21 mouse cellular contexts compared by ENCODE assay signal in the genomic region with DNA sequence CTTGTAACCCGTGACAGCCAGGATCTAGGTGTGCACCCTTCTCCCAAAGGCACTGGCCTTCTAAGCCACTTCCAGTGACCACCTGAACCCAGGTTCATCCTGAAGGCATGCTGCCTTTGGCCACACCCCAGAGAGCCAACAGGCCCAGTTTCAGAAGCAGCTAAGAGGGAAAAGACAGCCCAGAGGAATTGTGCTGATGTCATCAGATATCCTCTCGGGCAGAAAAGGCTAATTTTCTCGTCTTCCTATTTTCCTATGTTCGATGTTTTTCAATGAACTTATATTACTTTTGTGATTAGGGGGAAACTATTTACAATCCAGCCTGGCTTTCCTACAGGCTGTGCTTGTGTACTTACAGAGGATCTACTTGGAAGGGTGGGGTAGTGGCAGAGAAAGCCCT. TPM values are rescaled to one million over a fixed set of nuclear protein-coding genes. Genes with fewer than 3 reads are reported as not detected.
"Had no signal": no experiment of that assay in that cellular context is flagged by ENCODE, and none has a peak within 500 bp of the region (broad histone marks: within the 10 kb centered on the region; RNA-seq: fewer than 3 reads in every experiment).

No protein-coding gene starts in this region.

- H3K4me3 ChIP-seq: lung, embryonic 15.5 days; megakaryocyte, embryonic 14.5 days; midbrain, embryonic 13.5 days; midbrain, embryonic 15.5 days; neural tube, embryonic 12.5 days; stomach, embryonic 15.5 days had no signal

- H3K9ac ChIP-seq: liver, postnatal 0 days; lung, embryonic 15.5 days; midbrain, embryonic 13.5 days; midbrain, embryonic 15.5 days; neural tube, embryonic 12.5 days; stomach, embryonic 15.5 days had no signal

- DNase-seq: liver, postnatal 0 days; lung, adult 2 months; lung, postnatal 14 days; lung, postnatal 36 days; right cerebral cortex, postnatal 14 days; thymus, adult 2 months; thymus, postnatal 25 days; thymus, postnatal 4 days had no signal

- H3K27ac ChIP-seq: lung, embryonic 15.5 days; macrophage; midbrain, embryonic 13.5 days; midbrain, embryonic 15.5 days; neural tube, embryonic 12.5 days; stomach, embryonic 15.5 days; stomach, postnatal 0 days had no signal

- H3K4me1 ChIP-seq: lung, embryonic 15.5 days; megakaryocyte, embryonic 14.5 days; midbrain, embryonic 13.5 days; midbrain, embryonic 15.5 days; stomach, embryonic 15.5 days had no signal

- H3K9me3 ChIP-seq: lung, embryonic 15.5 days; megakaryocyte, embryonic 14.5 days; midbrain, embryonic 13.5 days; midbrain, embryonic 15.5 days; neural tube, embryonic 12.5 days; stomach, embryonic 15.5 days had no signal

- H3K36me3 ChIP-seq: lung, embryonic 15.5 days; midbrain, embryonic 13.5 days; midbrain, embryonic 15.5 days; neural tube, embryonic 12.5 days; stomach, embryonic 15.5 days had no signal

- H3K27me3 ChIP-seq: lung, embryonic 15.5 days; midbrain, embryonic 13.5 days; midbrain, embryonic 15.5 days; stomach, embryonic 15.5 days had no signal

RNA-seq across cellular contexts. Expression of gene Nkx1-2, which starts 58.8 kb away (rescaled TPM):
- total RNA-seq: megakaryocyte progenitor cell, adult 5-6 weeks; monocyte, adult 5-6 weeks; neutrophil, adult 5-6 weeks had no signal
- polyA plus RNA-seq: liver, postnatal 0 days; lung, adult 2 months; lung, embryonic 15.5 days; lung, postnatal 0 days; macrophage; stomach, postnatal 0 days; urinary bladder, adult 2 months had no signal
